Mouse (Mus musculus): ENCODE results near the gene Capn13.

The Capn13 gene

DNA sequence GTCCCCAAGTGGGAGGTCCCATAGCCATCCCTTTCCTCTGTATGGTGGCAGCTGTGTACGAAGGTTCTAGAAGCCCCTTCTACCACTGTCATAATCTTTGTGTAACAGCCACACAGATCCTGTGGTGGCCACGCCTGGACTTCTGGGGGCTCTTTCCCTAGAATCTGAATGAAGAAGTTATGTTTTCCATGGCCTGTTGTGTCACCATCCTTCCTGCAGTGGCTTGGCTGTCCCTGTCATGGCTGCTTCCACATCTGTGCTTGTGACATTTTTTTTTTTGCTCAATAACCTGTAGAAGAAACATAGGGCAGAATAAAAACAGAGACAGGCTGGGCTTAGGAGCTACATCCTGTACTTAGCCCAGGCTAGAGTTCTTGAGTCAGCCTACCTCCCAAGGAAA is at the start of gene Capn13:
Gene Capn13, minus strand, starts transcription at position 5 of the 400 bp plus-strand sequence.
- no peak for DNase-seq

DNA sequence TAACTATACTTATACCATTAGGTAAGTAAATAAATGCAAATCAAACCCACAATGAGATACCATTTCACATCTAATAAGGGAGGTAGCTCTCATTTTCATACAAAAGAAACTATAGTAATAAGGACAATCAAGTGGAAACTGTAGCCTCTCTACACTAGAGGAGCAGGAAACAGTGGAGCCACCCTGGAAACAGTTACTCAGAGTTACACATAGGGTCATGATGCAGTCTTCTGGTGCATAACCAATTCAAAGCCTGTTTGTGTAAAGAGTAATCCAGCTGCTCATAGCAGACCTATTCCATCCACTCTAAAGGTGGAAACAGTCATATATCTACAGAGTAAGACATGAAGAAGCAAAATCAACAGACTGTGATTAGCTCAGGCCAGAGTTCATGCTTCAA is 48.4 kb upstream of the Capn13 start:
- DNase-seq: no peak

DNA sequence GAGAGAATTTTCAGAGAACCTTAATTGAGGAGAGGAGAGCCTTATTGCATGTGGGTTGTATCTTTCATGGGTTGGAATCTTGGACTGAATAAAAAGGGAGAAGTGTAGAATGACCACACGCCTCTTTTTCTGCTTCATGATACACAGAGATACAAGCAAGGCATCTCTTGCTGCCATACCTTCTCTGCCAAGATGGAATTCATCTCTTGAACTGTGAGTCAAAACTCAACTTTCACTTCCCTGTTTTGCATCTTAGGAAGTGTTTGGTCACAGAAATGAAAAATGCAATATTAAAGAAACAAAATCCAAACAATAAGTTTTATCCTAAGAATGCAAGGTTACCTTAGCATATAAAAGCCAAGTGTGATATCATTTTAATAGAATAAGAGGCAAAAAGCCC is 40.1 kb upstream of the Capn13 start:
- DNase-seq: no peak

DNA sequence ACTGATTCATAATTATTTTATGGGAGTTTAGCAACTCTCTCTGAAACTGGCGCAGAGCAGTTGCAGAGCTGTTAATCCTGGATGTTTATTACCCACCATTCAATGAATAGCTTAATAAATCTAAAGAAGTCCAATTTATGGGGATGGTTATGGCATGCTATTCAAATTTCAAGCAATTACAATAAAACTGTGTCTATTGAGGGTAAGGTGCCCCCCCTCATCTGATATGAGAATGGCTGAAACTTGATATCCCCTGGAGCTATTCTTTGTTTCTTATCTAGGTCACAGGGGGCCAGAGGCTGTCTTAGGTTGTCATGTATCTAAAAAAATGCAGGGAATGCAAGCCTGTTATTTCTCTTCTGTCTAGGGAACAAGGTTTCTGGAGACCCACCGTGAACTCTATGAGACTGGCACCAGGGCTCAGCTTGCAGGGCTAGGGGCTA is 31.9 kb upstream of the Capn13 start:
- DNase-seq: no peak

DNA sequence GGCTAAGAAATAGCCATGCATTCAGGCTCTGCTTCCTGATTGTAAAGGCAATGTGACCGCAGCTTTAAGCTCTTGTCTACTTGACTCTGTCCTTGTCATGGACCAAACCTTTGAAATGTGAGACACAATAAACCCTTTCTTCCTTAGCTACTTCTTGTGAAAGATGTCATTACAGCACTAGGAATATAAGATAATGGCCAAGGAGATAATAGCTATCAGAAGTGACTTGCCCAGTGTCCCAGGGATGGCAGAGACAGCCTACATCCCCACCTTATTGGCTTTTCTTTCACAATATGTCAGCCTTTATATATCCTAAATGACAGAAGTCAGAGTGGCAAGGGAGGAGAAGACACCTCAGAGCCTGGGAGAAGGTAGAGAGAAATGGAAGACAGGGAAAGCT is 31.4 kb upstream of the Capn13 start:
- no peak for DNase-seq

DNA sequence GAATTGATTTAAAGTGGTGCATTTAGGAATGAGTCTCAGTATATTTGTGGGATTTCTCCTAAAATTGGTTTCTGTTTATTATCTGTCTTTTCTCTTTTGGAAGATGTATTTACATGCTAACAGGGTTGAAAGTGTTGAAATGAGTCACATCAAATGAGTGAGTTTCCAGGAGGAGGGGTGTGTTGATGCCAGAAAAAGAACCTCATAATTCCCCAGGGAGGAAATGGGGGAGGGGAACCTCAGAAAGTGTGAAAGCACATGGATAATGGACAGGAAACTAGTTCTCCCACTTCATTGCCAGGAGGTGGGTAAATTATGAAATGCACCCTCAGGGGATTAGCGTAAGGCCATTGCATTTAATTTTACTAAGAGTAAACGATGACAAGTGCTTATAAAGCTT is 16.7 kb upstream of the Capn13 start:
- DNase-seq: no peak

DNA sequence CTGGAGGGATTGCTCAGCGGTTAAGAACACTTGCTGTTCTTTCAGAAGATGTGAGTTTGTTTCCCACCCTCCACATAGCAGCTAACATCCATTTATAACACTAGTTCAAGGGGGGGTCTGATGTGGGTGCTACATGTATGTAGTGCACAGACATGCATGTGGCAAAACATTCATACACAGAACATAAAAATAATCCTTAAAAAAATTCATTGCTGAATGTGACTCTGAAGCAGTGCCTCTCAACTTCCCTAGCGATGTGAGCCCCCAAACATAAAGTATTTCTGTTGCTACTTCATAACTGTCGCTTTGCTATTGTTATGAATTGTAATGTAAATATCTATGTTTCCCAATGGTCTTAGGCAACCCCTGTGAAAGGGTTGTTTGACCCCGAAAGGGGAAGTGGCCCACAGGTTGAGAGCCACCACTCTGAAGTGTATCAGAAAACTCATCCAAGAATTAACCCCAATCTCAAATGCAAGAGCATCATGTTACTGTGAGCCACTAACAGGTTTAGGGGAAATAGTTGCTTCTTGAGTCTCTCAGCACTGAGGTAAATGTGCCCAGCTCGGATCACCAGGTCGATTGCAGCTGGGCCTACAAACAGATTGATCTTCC is 15.6 kb upstream of the Capn13 start:
- DNase-seq: no peak

DNA sequence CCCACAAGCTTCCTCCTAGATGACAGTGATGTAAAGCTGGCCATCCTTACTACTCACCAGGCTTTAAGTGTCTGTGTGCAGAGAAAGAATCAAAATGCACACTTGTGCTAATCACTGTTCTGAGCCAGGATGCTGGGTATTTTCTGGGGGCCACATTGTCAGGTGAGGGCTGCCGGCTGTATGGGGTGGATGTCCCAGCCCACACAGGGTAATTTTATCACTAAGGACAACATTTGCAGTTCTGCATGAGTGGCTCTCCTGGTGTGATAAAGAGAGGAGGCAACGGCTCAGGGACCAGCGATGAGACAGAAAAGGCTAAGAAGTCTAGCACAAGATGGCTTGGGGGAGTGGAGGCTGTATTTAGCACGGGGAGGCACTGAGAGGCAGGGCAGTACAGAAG is 11.2 kb upstream of the Capn13 start:
- DNase-seq: no peak

DNA sequence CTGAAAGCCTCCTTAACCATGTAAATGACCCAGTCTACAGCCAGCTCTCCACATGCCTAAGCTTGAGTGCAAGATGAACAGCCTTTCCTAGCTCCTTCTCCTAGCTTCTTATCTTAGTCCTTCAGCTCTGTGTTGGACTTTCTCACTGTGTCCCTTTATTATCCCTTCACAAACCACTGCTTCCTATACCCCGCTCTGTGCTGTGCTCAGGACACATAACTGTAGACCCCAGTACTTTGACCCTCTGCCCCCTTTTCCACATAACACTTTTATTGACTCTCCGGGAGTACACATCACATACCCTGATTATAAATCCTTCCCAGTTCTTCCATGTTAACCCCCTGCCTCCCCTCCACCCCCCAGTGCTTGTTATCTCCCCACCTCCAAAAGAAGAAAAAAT is 606 bp upstream of the Capn13 start:
- DNase-seq: no peak

DNA sequence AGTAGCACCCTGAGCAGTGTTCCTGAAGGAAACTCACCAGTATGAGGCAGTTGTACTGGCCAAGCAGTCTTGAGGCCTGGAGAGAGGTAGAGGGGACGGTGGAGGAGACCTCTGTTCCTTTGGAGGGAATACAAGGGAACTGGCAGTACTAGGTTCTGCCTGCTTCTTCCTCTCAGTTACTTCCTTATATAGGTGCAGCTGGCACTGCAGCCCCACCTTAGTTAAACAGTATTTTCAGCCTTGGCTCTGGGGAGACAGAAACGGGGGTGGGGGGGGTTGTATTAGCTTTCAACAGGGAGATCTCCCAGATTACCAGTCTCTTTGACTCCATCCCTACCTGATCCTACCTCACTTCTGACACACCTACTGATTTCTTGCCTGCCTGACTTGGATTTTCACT is 1.5 kb downstream of the Capn13 start:
- DNase-seq: no peak

DNA sequence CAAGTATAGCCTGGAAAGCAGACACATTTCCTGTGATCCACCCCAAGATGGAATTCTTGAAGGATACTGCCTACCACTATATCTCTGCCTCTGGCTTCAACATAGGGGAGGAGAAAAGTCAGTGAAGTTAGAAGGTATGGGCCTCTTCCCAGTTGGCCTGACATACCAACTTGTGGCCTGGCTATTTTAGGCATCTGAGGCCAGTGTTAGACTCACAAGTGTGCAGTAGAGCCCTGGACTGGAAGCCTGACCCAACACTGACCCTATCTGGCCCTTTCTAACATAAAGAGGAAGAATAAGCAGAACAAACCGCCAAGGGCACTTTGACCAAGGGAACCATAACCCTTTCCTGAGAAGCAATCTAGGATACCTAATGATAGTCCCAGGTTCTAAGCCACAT is 7.3 kb downstream of the Capn13 start:
- DNase-seq: no peak

DNA sequence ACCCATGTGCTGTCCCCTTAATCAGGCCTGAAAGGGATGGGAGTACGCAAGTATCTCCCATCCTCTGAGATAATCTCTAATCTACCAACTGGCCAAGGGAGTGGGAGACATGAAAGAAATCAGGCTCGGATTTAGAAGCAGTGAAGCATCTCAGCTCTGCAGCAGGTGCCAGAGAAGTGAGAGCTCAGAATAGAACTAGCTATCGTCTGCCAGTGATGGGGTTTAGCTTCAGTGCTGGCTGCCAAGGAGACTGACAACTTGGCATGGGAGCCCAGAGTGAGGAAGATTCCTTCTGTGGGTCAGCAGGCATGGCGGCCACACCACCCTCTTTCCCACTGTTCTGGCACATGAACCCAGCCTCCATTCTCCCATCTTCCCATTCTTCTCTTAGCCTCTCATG is 8.9 kb downstream of the Capn13 start:
- DNase-seq: no peak

DNA sequence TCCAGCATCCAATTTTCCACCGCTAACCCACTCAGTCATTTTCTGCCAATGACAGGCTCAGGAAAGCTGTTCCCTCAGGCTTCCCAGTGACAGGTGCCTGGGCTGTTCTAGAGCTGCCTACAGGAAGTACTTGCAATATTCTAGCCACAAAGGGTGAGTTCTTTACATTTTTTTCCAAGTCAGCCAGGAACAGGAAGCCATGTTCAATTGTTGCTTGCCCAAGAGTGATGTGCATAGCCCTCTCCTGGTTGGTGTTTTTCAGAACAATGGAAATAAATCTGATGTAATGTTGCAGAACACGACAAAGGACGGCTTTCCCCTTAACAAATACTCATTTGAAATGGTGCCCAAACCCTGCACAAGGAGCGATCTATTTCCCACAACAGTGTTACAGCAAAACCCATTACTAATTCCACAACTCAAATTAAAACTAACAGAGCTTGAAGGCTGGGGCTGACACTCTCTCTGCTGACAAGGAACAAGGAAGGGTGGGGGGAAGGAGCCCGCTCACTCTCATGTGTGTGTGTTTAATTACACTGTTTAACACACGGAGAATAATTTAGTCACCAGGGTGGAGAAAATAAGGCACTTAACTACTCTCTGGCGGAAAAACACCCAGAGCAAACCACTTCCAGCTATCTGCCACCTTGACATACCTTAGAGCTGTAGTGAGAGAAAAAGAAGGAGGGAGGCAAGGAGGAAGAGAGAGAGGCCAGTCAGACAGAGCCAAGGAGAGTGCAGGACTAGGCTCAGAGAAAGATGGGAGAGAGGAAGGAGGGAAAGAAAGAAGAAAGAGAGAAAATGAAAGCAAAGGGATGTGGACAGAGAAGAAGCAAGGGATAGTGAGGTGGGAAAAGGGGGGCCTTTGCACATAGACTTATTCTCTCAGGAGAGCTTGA is 10.2 kb downstream of the Capn13 start:
- no peak for DNase-seq

DNA sequence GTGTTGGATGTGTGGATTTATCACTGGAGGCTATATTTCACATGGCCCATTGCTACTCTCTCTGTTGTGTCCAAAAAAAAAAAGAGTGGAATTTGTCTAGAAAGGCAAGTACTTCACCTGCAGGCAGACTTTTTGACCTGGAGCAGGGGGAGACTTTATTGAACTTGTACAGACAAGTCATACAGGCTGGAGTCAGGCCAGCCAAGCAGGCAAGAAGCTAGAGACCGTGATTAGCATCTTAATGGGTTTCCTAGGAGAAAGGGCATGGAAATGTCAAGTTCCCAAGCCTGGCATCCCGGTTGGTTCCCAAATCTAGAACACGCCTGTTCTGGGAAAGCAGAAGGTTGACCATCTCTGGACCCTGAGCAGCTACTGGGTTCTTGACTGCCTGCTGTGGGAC is 11.3 kb downstream of the Capn13 start:
- DNase-seq: peak; percentile 33

DNA sequence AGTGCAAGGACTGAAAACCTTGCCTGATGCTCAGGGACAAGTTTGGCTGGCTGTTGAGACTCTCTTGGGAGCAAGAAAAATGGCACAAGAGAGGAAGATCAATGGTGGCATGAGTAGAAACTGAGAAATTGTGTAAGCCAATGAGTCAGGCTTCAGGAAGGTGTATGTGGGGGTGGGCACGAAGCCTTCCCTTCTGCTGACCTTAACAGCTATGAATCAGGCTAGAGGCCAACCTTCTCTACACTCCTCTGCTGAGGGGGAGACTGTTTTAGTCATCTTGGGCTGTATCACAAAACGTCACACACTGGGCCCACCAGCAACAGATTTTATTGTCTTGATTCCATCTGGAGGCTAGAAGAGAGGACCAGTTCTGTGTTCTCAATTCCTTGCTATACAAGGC is 14.1 kb downstream of the Capn13 start:
- DNase-seq: no peak

DNA sequence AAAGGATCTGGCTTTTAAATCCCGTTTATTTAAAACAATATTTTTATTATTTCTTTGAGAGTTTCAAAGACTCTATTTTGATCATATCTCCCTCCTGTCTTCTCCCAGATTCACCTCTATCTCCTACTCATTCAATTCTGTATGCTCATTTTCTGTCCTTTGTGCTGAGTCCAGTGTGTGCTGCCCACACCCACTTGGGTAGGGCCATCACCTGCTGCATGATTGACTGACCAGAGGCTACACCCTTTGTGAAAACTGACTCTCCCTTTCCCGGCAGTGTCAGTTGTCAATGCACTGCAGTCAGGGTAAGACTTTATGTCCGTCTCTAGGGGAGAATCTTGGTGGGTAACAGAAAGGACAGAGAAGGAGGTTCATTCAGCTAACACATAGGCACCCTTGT is 14.7 kb downstream of the Capn13 start:
- DNase-seq: no peak

DNA sequence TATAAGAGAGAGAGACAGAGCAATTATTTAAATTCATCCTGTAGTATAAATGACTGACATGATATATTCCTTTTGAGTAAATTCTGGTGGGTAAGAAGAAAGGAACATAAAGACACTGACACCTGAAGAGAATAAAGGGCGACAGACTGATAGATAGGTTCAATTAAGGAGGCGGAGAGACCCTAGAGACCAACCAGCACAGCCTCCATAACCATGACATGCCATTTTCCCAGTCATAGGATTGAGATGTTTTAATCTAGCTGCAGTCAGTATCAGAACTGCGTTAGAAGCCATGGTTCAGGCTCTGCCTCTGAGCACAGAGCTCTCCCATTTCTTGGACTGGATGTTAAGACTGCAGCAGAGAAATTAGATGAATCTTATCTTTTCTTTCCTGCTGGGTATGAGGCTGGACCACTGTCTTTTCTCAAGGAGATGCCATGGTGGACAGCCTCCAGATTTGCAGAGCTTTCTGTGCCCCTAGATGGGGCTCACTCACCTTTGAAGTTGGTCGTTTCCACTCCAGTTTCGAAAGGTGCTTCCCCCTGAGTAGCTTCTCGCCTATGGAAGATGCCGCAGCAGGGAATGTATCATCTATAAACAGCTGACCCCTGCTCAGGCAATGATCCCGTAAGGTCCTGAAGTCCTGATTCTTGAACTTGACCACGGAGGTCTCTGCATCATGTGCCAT is 18.2 kb downstream of the Capn13 start:
- no peak for DNase-seq

DNA sequence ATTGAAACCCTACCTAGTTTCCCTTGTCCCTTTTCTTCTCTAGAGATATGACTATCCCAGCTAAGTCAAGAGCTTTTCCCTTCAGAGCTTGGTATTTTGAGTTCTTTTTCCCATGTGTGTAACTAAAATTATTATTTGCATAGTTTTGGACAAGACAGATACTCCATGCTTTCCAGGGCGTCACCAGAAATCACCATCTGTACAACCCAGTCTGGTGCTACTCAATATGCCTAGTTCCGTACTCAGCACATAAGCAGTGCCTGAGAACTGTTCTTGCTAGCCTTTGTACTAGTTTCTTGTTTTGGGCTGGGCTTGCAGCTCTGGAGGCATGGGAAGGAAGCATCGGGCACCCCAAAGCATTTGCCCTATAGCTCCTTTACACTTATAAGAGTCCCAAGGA is 19.0 kb downstream of the Capn13 start:
- no peak for DNase-seq

DNA sequence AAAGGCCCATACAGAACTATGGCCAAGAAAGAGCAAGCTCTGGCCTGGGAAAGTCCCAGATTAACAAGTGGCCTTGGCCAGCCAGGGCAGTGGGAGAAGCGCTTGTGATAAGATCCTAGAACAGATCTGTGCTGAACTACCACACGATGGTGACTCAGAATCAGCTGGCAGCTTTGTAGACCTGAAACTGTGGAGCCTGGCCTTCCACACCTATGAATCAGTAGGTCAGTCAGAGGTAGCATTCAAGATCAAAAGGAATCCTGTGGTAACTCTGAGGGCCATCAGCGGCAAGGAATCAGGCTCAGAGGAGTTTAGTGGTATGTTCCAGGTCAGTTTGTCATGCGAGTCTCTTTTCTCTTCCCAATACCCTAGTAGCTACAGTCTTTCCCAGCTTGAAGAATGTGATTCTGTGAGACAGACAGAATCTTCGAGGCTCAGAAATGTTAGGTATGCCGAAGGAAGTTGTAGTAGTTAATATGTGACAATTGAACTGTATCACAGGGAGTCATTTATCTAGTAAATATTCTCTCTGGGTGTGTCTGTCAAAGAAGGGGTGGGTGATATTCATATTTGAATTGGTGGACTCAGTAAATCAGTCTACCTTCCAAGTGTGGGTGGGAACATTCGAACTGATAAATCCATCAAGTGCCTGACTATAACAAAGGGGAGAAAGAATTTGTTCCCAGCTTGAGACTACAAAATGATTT is 22.7 kb downstream of the Capn13 start:
- DNase-seq: no peak

DNA sequence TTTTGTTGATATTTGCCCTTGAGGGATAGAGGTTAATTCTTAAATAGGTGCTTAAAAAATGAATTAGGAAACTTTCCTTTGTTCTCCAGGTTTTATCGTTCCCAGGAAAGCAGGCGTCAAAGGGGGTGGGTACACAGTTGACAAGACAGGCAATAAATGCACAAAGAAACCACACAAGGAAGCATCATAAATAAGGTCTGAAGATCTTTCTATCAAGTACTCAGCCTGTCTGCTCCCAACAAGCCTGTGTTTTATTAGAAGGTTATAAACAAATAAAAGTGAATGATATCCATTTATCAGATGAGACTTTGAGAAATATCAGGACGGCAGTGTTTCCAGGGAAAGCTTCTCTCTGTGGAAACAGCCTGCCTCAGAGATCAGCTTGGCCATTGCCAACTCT is 33.3 kb downstream of the Capn13 start:
- DNase-seq: no peak

DNA sequence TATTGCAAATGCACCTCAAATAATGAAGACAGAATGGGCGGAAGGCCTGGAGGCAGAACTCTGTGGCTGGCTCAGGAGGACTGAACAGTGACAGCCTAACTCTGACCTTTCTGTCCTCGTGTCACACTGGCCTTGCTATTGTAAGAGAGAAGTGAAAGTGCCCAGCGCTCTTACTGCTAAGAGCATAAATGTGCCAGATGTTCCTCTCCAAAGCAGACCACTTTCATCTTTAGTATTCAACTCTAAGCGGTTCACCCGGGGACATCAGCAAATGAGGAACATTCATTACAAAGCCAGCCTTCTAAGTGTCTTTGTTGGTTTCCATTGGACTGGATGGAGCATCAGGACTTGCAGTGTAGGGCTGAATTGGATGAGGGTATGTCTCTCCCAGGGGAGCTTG is 39.6 kb downstream of the Capn13 start:
- DNase-seq: no peak

DNA sequence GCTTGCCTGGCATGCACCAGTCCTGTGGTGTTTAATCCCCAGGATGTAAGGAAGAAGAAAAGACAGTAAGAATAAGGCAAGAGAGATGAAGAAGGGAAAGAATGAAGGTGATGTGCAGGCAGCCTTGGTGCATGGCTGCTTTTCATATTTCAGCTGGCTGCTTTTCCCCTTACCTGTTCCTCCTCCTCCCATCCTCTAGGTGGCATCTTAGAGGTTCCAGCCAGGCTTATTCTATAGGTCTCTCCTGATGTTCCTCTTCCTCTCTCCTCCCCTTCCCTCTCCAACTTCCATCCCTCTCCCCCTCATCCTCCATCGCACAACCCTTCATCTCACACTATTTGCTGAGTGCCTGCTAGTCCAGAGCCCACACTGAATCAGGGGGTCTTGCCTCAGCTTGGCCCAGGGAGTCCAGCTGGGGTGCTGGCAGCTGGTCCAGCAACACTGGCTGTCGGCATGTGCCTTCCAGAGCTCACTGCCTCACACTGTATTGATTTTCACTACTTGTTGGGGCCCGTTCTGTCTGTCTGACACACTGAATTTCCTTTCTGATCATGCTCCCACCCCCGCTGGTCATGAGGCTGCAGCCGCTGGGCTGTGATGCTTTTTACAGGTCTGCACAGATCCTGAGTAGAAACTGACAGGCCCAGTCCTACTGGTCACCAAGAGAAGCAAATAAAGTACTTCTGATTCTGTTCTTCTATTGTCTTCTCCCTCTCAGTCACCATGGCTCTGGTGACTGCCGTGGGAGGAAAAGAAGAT is 56.9 kb downstream of the Capn13 start:
- no peak for DNase-seq

DNA sequence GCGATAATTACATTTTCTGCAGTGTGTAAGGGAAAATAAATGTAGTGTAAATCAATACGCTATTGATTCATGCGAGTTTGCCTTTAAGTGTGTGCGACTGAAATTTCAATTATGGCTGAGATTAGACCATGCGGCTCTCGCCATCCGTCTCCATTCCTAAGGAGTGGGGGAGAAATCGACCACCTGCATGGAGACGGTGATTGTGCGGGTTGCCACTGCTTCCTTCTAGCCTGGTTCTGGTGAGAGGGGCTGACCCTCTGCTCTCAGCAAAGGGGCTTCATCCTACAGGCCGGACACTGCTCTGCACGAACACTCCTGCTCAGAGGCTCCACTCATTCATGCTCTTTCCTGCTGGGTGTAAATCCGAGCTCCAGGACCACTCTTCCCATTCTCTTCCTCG is 58.0 kb downstream of the Capn13 start:
- DNase-seq: no peak
